Mouse (Mus musculus) liver, postnatal 0 days (tissue): ENCODE results near the gene Stx19.

Experiments
- CTCF ChIP-seq: sonication (generic); IDR thresholded peaks from 2 replicates; pipeline ENCODE4 v1.5.1; 2016; ENCODE audit warnings: antibody characterized with exemption, low read depth
- EP300 ChIP-seq: IDR thresholded peaks from 2 replicates; pipeline ENCODE4 v1.6.1; 2016; ENCODE audit warnings: antibody characterized with exemption, low read depth, mild to moderate bottlenecking

GRCm38 (mm10) chr16:62773462-62773861 is 41.0 kb upstream of the Stx19 start:
- TF ChIP-seq CTCF (no peak), EP300 (no peak)
